Mouse (Mus musculus): Measurements from ENCODE around the gene Ttc28. TPM values are rescaled to one million over a fixed set of nuclear protein-coding genes. Genes with fewer than 3 reads are reported as not detected.

Ttc28 gene
- polyA plus RNA-seq, 1 experiment from 2014 or later = 11.7 TPM

DNA sequence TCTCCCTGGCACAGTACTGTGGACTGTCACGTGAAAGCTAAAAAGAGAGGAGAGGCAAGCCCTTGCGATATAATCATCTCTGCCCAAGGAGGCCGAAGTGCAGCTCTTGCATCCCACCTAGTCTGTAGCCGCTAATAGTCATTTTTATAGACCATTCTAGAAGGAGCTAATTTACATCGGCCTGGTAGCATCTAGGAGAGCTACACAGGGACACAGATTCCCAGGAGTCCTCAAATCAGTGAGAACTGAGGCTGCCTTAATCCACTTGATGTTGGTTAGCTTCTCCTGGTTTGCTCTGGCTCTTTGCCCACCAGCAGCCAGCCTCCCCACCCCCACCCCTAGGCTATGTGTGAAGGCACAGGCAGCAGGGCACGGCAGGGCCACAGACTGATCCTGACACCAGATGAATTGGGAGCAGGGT lies 193.7 kb downstream of the Ttc28 start:
- H3K27ac ChIP-seq (replicated peaks; ENCODE audit: low read depth, low read length) = no peak overlapping the region
- ATAC-seq (replicated peaks; ENCODE audit: insufficient number of reproducible peaks, low FRiP score, low TSS enrichment, low read depth) (peak; percentile 67; the same call in 1 of the 2 replicates), DNase-seq (ENCODE audit: low spot score) (no peak)

DNA sequence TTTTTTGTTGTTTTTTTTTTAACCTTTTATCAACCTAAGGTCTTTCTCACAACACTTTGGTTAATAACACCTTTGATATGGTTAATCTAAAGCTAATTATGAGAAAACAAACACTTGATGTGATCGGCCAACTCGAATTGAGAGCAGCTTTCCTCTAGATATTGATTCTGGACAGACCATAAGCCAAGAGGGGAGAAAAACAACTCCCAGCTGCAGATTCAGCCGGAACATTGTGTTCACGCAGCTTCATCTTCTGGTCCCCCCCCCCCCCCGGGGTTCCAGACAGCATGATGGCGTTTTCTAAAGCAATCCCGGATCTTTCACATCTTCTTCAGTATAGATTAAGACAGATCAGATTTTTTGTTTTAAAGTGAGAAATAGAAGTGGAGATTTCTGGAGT lies 194.4 kb downstream of the Ttc28 start:
- Histone ChIP-seq H3K4me1 (ENCODE audit: control insufficient read depth, insufficient read depth, low read length) (peaks cover 4% of the 10 kb centered on the region), H3K9me3 (replicated peaks; ENCODE audit: control insufficient read depth, low read length) (no peaks in the 10 kb centered on the region; the same call in 1 of the 2 replicates), H3K27me3 (ENCODE audit: control insufficient read depth, insufficient read depth, low read length) (no peaks in the 10 kb centered on the region), H3K27ac (replicated peaks; ENCODE audit: low read depth, low read length) (no peak overlapping the region), H3K9ac (replicated peaks; ENCODE audit: low read length) (no peak overlapping the region), H3K4me2 (ENCODE audit: low read depth, low read length) (no peak overlapping the region), H3K36me3 (replicated peaks; ENCODE audit: control insufficient read depth, insufficient read depth, low read depth, low read length) (no peaks in the 10 kb centered on the region), H3K4me3 (ENCODE audit: low read depth, low read length) (no peak overlapping the region)
- DNase-seq (ENCODE audit: low spot score) = no peak
- no peak for ATAC-seq (replicated peaks; ENCODE audit: insufficient number of reproducible peaks, low FRiP score, low TSS enrichment, low read depth)
- WGBS = 41% methylated on average over 7 of the region's 7 CpGs

More for the DNA sequence above, 193.7 kb downstream of the Ttc28 start:
- Histone ChIP-seq H3K36me3 (replicated peaks; ENCODE audit: control insufficient read depth, insufficient read depth, low read depth, low read length) (no peaks in the 10 kb centered on the region), H3K9me3 (replicated peaks; ENCODE audit: control insufficient read depth, low read length) (no peaks in the 10 kb centered on the region; the same call in 1 of the 2 replicates), H3K9ac (replicated peaks; ENCODE audit: low read length) (no peak overlapping the region), H3K4me3 (ENCODE audit: low read depth, low read length) (no peak overlapping the region), H3K4me2 (ENCODE audit: low read depth, low read length) (no peak overlapping the region), H3K27me3 (ENCODE audit: control insufficient read depth, insufficient read depth, low read length) (no peaks in the 10 kb centered on the region), H3K4me1 (ENCODE audit: control insufficient read depth, insufficient read depth, low read length) (peaks cover 4% of the 10 kb centered on the region)
- WGBS = 65% methylated on average over 6 of the region's 6 CpGs

DNA sequence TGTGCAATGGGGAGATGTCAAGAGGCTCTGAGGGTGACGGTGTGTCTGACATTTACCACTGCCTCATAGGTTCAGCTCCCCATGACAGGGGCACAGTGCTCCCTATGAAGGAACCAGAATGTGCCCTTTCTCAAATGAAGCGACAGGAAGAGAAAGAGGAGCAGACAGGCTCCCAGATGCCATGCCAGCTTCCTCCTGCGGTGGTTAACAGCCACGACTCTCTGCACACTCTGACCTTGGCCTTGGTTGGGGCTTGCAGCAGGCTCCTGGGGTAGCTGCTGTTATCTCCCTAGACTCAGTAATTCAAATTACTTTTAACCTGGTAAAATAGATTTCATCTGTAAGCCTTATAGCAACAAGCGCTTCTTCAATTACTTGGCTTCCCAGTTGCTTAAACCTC lies 196.2 kb downstream of the Ttc28 start:
- H3K27me3 ChIP-seq (ENCODE audit: control insufficient read depth, insufficient read depth, low read length) = no peaks in the 10 kb centered on the region
- H3K9me3 ChIP-seq (replicated peaks; ENCODE audit: control insufficient read depth, low read length) = no peaks in the 10 kb centered on the region; the same call in 1 of the 2 replicates
- H3K4me1 ChIP-seq (ENCODE audit: control insufficient read depth, insufficient read depth, low read length) = peaks cover 4% of the 10 kb centered on the region
- no peak overlapping the region for H3K27ac ChIP-seq (replicated peaks; ENCODE audit: low read depth, low read length)
- no peak overlapping the region for H3K9ac ChIP-seq (replicated peaks; ENCODE audit: low read length)
- ATAC-seq (replicated peaks; ENCODE audit: insufficient number of reproducible peaks, low FRiP score, low TSS enrichment, low read depth) (no peak), DNase-seq (ENCODE audit: low spot score) (no peak)
- no peak overlapping the region for H3K4me2 ChIP-seq (ENCODE audit: low read depth, low read length)
- WGBS = 62% methylated on average over 5 of the region's 5 CpGs
- no peak overlapping the region for H3K4me3 ChIP-seq (ENCODE audit: low read depth, low read length)
- H3K36me3 ChIP-seq (replicated peaks; ENCODE audit: control insufficient read depth, insufficient read depth, low read depth, low read length) = no peaks in the 10 kb centered on the region

DNA sequence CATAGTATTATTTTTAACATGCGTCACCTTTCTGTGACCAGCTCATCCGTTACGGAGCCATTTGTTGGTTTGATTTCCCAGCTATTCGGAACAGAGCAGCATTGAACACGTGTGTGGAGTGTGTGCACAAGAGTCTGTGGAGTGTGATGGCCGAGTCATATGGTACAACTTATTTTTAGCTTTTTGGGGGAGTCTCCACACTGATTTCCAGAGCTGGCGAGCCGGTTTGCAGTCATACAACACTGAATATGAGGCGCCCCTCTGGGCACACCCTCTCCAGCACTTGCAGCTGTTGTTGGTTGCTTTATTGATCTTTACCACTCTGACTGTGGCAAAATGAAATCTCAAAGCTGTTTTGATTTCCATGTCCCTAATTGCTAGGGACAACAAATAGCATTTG lies 197.7 kb downstream of the Ttc28 start:
- Histone ChIP-seq H3K4me1 (ENCODE audit: control insufficient read depth, insufficient read depth, low read length) (peaks cover 4% of the 10 kb centered on the region), H3K36me3 (replicated peaks; ENCODE audit: control insufficient read depth, insufficient read depth, low read depth, low read length) (no peaks in the 10 kb centered on the region), H3K27ac (replicated peaks; ENCODE audit: low read depth, low read length) (no peak overlapping the region), H3K27me3 (ENCODE audit: control insufficient read depth, insufficient read depth, low read length) (no peaks in the 10 kb centered on the region), H3K4me3 (ENCODE audit: low read depth, low read length) (no peak overlapping the region), H3K9ac (replicated peaks; ENCODE audit: low read length) (no peak overlapping the region), H3K9me3 (replicated peaks; ENCODE audit: control insufficient read depth, low read length) (no peaks in the 10 kb centered on the region), H3K4me2 (ENCODE audit: low read depth, low read length) (no peak overlapping the region)
- DNase-seq (ENCODE audit: low spot score) (no peak), ATAC-seq (replicated peaks; ENCODE audit: insufficient number of reproducible peaks, low FRiP score, low TSS enrichment, low read depth) (no peak)
- 78% methylated on average over 9 of the region's 9 CpGs for WGBS

DNA sequence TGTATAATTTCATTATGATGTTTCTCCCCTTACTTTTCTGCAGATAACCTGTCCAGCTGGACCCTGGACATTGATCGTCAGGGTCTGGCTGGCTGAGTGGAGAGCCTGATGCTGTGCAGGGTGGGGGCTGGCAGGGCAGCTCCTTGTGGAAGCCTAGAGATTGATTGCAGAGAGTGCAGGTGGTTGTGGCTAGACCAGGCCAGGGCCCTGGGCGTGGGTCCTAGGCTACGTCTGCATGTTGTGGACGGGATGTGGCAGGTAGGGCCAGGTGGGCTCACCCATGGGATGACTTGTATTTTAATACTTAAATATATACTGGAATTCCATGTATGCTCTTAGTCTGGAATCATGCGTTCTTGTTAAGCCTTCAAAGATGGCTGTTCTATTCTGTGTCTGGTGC lies 201.0 kb downstream of the Ttc28 start:
- Histone ChIP-seq H3K27ac (replicated peaks; ENCODE audit: low read depth, low read length) (no peak overlapping the region), H3K36me3 (replicated peaks; ENCODE audit: control insufficient read depth, insufficient read depth, low read depth, low read length) (no peaks in the 10 kb centered on the region), H3K4me2 (ENCODE audit: low read depth, low read length) (no peak overlapping the region), H3K9me3 (replicated peaks; ENCODE audit: control insufficient read depth, low read length) (no peaks in the 10 kb centered on the region), H3K9ac (replicated peaks; ENCODE audit: low read length) (no peak overlapping the region), H3K4me1 (ENCODE audit: control insufficient read depth, insufficient read depth, low read length) (no peaks in the 10 kb centered on the region), H3K27me3 (ENCODE audit: control insufficient read depth, insufficient read depth, low read length) (no peaks in the 10 kb centered on the region), H3K4me3 (ENCODE audit: low read depth, low read length) (no peak overlapping the region)
- ATAC-seq (replicated peaks; ENCODE audit: insufficient number of reproducible peaks, low FRiP score, low TSS enrichment, low read depth) (no peak), DNase-seq (ENCODE audit: low spot score) (no peak)
- WGBS = 88% methylated on average over 5 of the region's 5 CpGs

DNA sequence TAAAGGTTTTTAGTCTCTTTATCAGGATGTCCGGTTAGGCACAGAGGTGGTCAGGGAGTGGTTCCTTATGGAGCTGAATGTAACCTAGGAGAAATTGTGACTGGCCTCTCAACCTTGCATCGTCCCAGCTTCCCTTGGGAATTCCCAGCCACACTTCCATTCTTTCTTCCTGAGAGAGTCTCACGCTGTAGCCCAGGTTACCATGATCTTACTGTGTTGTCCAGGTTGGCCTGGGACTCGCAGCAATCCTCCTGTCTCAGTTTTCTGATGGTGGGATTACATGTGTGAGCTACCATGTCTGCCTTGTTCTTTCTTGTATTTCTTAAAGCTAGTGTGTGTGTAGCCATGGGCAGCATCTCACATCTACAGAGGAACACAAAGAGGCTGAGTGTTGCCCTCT lies 206.2 kb downstream of the Ttc28 start:
- Histone ChIP-seq H3K9ac (replicated peaks; ENCODE audit: low read length) (no peak overlapping the region), H3K9me3 (replicated peaks; ENCODE audit: control insufficient read depth, low read length) (no peaks in the 10 kb centered on the region), H3K4me1 (ENCODE audit: control insufficient read depth, insufficient read depth, low read length) (no peaks in the 10 kb centered on the region), H3K27me3 (ENCODE audit: control insufficient read depth, insufficient read depth, low read length) (no peaks in the 10 kb centered on the region), H3K27ac (replicated peaks; ENCODE audit: low read depth, low read length) (no peak overlapping the region), H3K36me3 (replicated peaks; ENCODE audit: control insufficient read depth, insufficient read depth, low read depth, low read length) (no peaks in the 10 kb centered on the region), H3K4me3 (ENCODE audit: low read depth, low read length) (no peak overlapping the region), H3K4me2 (ENCODE audit: low read depth, low read length) (no peak overlapping the region)
- WGBS = 91% methylated on average over 4 of the region's 4 CpGs
- DNase-seq (ENCODE audit: low spot score) = no peak
- no peak for ATAC-seq (replicated peaks; ENCODE audit: insufficient number of reproducible peaks, low FRiP score, low TSS enrichment, low read depth)

DNA sequence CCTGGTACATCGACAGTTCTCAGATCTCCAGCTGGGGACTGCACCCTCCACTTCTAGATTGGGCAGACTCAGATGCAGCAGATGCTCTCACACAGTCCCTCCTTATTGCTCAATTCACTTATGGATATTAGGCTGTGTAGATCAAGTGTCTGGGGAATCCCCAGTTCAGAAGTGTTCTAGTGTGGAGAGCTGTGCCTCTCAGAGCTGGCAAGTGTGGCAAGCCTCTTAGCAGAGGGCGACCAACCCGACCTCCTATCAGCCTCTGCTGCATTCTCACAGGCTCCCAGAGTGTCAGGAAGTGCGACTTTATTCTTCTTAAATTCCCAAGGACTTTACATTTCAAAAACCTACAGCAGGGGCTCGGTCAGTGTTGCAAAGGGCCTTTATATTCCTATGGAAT lies 217.1 kb downstream of the Ttc28 start:
- Histone ChIP-seq H3K36me3 (replicated peaks; ENCODE audit: control insufficient read depth, insufficient read depth, low read depth, low read length) (no peaks in the 10 kb centered on the region), H3K4me3 (ENCODE audit: low read depth, low read length) (no peak overlapping the region), H3K27ac (replicated peaks; ENCODE audit: low read depth, low read length) (no peak overlapping the region), H3K9ac (replicated peaks; ENCODE audit: low read length) (no peak overlapping the region), H3K4me1 (ENCODE audit: control insufficient read depth, insufficient read depth, low read length) (no peaks in the 10 kb centered on the region; the same call in 1 of the 2 replicates), H3K4me2 (ENCODE audit: low read depth, low read length) (no peak overlapping the region), H3K9me3 (replicated peaks; ENCODE audit: control insufficient read depth, low read length) (no peaks in the 10 kb centered on the region), H3K27me3 (ENCODE audit: control insufficient read depth, insufficient read depth, low read length) (no peaks in the 10 kb centered on the region)
- DNase-seq (ENCODE audit: low spot score) (peak; percentile 0), ATAC-seq (replicated peaks; ENCODE audit: insufficient number of reproducible peaks, low FRiP score, low TSS enrichment, low read depth) (no peak)
- 47% methylated on average over 5 of the region's 5 CpGs for WGBS

DNA sequence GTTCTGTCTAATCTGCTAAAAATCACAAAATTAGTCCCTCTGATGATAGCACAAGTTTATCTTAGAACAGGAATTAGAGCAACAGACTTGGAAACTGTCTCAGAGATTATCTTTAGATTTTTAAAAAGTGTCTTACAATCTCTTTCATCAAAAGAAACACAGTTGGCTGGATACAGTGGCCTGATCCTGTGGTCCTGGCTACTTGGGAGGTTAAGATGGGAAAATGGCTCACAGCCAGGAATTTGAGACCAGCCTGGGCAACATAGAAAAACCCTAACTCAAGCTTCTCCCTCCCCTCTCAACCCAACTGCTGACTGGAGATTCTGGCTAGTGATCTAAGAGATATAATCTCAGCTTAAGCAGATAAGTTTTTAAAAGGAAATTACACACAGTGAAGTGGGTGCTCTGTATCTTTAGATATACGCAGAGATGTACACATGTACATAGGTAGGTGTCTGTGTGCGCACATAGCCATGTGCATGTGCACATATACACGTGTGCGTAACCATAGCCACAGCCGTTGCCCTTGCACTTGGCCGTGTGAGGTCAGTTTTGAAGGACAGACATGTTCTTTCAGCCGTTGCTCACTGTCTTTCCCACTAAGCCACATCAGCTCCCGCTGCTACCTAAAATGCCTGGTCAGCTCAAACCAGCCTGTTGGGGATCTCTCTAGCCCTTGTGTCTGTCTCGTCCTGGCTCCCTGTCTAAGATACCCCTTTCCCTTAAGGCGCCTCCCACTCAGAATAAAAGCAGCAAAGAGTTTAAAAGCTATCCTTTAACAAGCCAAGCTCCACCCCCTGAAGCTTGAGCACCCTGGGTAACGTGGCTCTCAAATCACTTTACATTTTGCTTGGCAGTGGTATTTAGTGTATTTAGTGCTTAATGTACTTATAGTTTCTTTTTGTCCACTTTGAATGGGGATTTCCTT lies 217.9 kb downstream of the Ttc28 start:
- Histone ChIP-seq H3K4me2 (ENCODE audit: low read depth, low read length) (no peak overlapping the region), H3K9me3 (replicated peaks; ENCODE audit: control insufficient read depth, low read length) (no peaks in the 10 kb centered on the region), H3K27ac (replicated peaks; ENCODE audit: low read depth, low read length) (no peak overlapping the region), H3K36me3 (replicated peaks; ENCODE audit: control insufficient read depth, insufficient read depth, low read depth, low read length) (no peaks in the 10 kb centered on the region; the same call in 1 of the 2 replicates), H3K27me3 (ENCODE audit: control insufficient read depth, insufficient read depth, low read length) (no peaks in the 10 kb centered on the region), H3K9ac (replicated peaks; ENCODE audit: low read length) (no peak overlapping the region), H3K4me3 (ENCODE audit: low read depth, low read length) (no peak overlapping the region), H3K4me1 (ENCODE audit: control insufficient read depth, insufficient read depth, low read length) (no peaks in the 10 kb centered on the region; the same call in 1 of the 2 replicates)
- WGBS = 71% methylated on average over 11 of the region's 11 CpGs
- no peak for ATAC-seq (replicated peaks; ENCODE audit: insufficient number of reproducible peaks, low FRiP score, low TSS enrichment, low read depth)
- DNase-seq (ENCODE audit: low spot score) = peak; percentile 4

All from embryonic facial prominence, embryonic 11.5 days (tissue).